Mouse (Mus musculus): ENCODE measurements at regions not wholly inside any gene's neighbourhood (a gene's known extent, or its start where the extent isn't known, plus 50 kb on each side); places are given as distances from the start of the nearest gene placed in this dataset.

- DNase-seq (ENCODE audit: low spot score in 2 of 2): peak in 1 of 2 experiments; percentile 22
Measured at GRCm38 (mm10) chr3:16941146-16941545, 934.9 kb upstream of the Gm5150 start.

- DNase-seq (ENCODE audit: low spot score in 2 of 2): no peak
Measured at GRCm38 (mm10) chr3:16939533-16939932, 933.3 kb upstream of the Gm5150 start.

GRCm38 (mm10) chr3:16939127-16939526, 932.9 kb upstream of the Gm5150 start:
- no peak for DNase-seq (ENCODE audit: low spot score in 2 of 2)

- DNase-seq (ENCODE audit: low spot score in 2 of 2): peak; percentile 22 to 37
Measured at GRCm38 (mm10) chr3:16938491-16939001, 932.3 kb upstream of the Gm5150 start.

GRCm38 (mm10) chr3:16930299-16930698, 924.1 kb upstream of the Gm5150 start:
- DNase-seq (ENCODE audit: low spot score in 2 of 2): peak; percentile 62 to 71

GRCm38 (mm10) chr3:16929846-16930245, 923.6 kb upstream of the Gm5150 start:
- DNase-seq (ENCODE audit: low spot score in 2 of 2): no peak

GRCm38 (mm10) chr3:16924018-16924417, 917.8 kb upstream of the Gm5150 start:
- DNase-seq (ENCODE audit: low spot score in 2 of 2): no peak

GRCm38 (mm10) chr3:16923234-16923914, 917.1 kb upstream of the Gm5150 start:
- no peak for DNase-seq (ENCODE audit: low spot score in 2 of 2)

- DNase-seq (ENCODE audit: low spot score in 2 of 2): peak; percentile 13 to 32
Measured at GRCm38 (mm10) chr3:16921330-16921729, 915.1 kb upstream of the Gm5150 start.

- no peak for DNase-seq (ENCODE audit: low spot score in 2 of 2)
Measured at GRCm38 (mm10) chr3:16918374-16918773, 912.1 kb upstream of the Gm5150 start.

- DNase-seq (ENCODE audit: low spot score in 2 of 2): no peak
Measured at GRCm38 (mm10) chr3:16916072-16916403, 909.8 kb upstream of the Gm5150 start.

- no peak for DNase-seq (ENCODE audit: low spot score in 2 of 2)
Measured at GRCm38 (mm10) chr3:16915389-16916071, 909.3 kb upstream of the Gm5150 start.

GRCm38 (mm10) chr3:16888132-16888531, 881.9 kb upstream of the Gm5150 start:
- no peak for DNase-seq (ENCODE audit: low spot score in 2 of 2)

- peak; percentile 17 to 23 for DNase-seq (ENCODE audit: low spot score in 2 of 2)
Measured at GRCm38 (mm10) chr3:16872337-16873117, 866.3 kb upstream of the Gm5150 start.

- DNase-seq (ENCODE audit: low spot score in 2 of 2): no peak
Measured at GRCm38 (mm10) chr3:16860034-16860433, 853.8 kb upstream of the Gm5150 start.

GRCm38 (mm10) chr3:16858931-16859330, 852.7 kb upstream of the Gm5150 start:
- DNase-seq (ENCODE audit: low spot score in 2 of 2): no peak

GRCm38 (mm10) chr3:16855251-16855650, 849.0 kb upstream of the Gm5150 start:
- DNase-seq (ENCODE audit: low spot score in 2 of 2): no peak

GRCm38 (mm10) chr3:16853992-16854391, 847.8 kb upstream of the Gm5150 start:
- DNase-seq (ENCODE audit: low spot score in 2 of 2): no peak

GRCm38 (mm10) chr3:16846785-16847520, 840.7 kb upstream of the Gm5150 start:
- no peak for DNase-seq (ENCODE audit: low spot score in 2 of 2)

- no peak for DNase-seq (ENCODE audit: low spot score in 2 of 2)
Measured at GRCm38 (mm10) chr3:16820536-16820935, 814.3 kb upstream of the Gm5150 start.

GRCm38 (mm10) chr3:16819218-16820122, 813.2 kb upstream of the Gm5150 start:
- DNase-seq (ENCODE audit: low spot score in 2 of 2): no peak
